Mouse (Mus musculus) heart, postnatal 4 days (tissue): ENCODE results near the gene Rnf34. TPM values are rescaled to one million over a fixed set of nuclear protein-coding genes. Genes with fewer than 3 reads are reported as not detected.

Experiments
- DNase-seq: peaks from one replicate; pipeline ENCODE4 v3.0.0; 2021
- total RNA-seq, 2 experiments: library from RNA; stranded (reverse); gene quantifications; 2 replicates each; pipeline ENCODE4 v1.2.3; 2021

The Rnf34 gene
- total RNA-seq, 2 experiments from 2014 or later: 32.6 to 34.0 TPM

GRCm38 (mm10) chr5:122873573-122873972 is 23.7 kb downstream of the Rnf34 start:
- no peak for DNase-seq

- DNase-seq: no peak
These were observed 24.5 kb downstream of the Rnf34 start for GRCm38 (mm10) chr5:122874359-122874758.

GRCm38 (mm10) chr5:122876671-122877070 is 26.8 kb downstream of the Rnf34 start:
- no peak for DNase-seq

GRCm38 (mm10) chr5:122880241-122880980 is 30.6 kb downstream of the Rnf34 start:
- no peak for DNase-seq

GRCm38 (mm10) chr5:122881313-122881712 is 31.5 kb downstream of the Rnf34 start:
- peak; percentile 80 for DNase-seq

- no peak for DNase-seq
These were observed 32.6 kb downstream of the Rnf34 start for GRCm38 (mm10) chr5:122882256-122883050.

- DNase-seq: no peak
These were observed 33.4 kb downstream of the Rnf34 start for GRCm38 (mm10) chr5:122883237-122883636.

GRCm38 (mm10) chr5:122883652-122884235 is 33.9 kb downstream of the Rnf34 start:
- no peak for DNase-seq

GRCm38 (mm10) chr5:122884594-122885348 is 34.9 kb downstream of the Rnf34 start:
- no peak for DNase-seq

- no peak for DNase-seq
These were observed 37.2 kb downstream of the Rnf34 start for GRCm38 (mm10) chr5:122887033-122887432.

GRCm38 (mm10) chr5:122887926-122888611 is 38.2 kb downstream of the Rnf34 start:
- DNase-seq: no peak

GRCm38 (mm10) chr5:122888612-122889214 is 38.9 kb downstream of the Rnf34 start:
- DNase-seq: no peak

- no peak for DNase-seq
These were observed 40.5 kb downstream of the Rnf34 start for GRCm38 (mm10) chr5:122890396-122890795.

- no peak for DNase-seq
These were observed 43.4 kb downstream of the Rnf34 start for GRCm38 (mm10) chr5:122893270-122893669.

- peak; percentile 64 for DNase-seq
These were observed 44.3 kb downstream of the Rnf34 start for GRCm38 (mm10) chr5:122894007-122894637.

- no peak for DNase-seq
These were observed 45.0 kb downstream of the Rnf34 start for GRCm38 (mm10) chr5:122894821-122895220.

- DNase-seq: no peak
These were observed 48.3 kb downstream of the Rnf34 start for GRCm38 (mm10) chr5:122898153-122898552.

- peak; percentile 38 for DNase-seq
These were observed 49.3 kb downstream of the Rnf34 start for GRCm38 (mm10) chr5:122898963-122899776.

- peak; percentile 92 for DNase-seq
These were observed 50.1 kb downstream of the Rnf34 start for GRCm38 (mm10) chr5:122899777-122900557.
